Mouse (Mus musculus) kidney, embryonic 16.5 days (tissue): Measurements from ENCODE around the gene Flot2. TPM values are rescaled to one million over a fixed set of nuclear protein-coding genes. Genes with fewer than 3 reads are reported as not detected.
A peak's percentile ranks its signal among the peaks of the same experiment; 100 is the strongest.

Source experiments
- ATAC-seq: fragments of 200-750 bp; cut with Nextera tagmentation; 2 replicates; pipeline ENCODE4 v1.8.0; 2017; ENCODE audit warnings: moderate TSS enrichment; ENCODE audit not compliant: low FRiP score, low TSS enrichment
- H3K27ac ChIP-seq: fragments of 300-500 bp; sonication (generic); 2 replicates; pipeline ENCODE4 v1.5.1; 2014; ENCODE audit warnings: low read length
- H3K27me3 ChIP-seq: fragments of 300-500 bp; sonication (generic); 2 replicates; pipeline ENCODE4 v1.6.1; 2014; ENCODE audit warnings: low read length, control low read depth, mixed read lengths; ENCODE audit not compliant: insufficient read depth
- H3K36me3 ChIP-seq: fragments of 300-500 bp; sonication (generic); 2 replicates; pipeline ENCODE4 v1.6.1; 2014; ENCODE audit warnings: low read length, control low read depth, mixed read lengths; ENCODE audit not compliant: insufficient read depth
- H3K4me1 ChIP-seq: fragments of 300-500 bp; sonication (generic); 2 replicates; pipeline ENCODE4 v1.6.1; 2014; ENCODE audit warnings: low read length, control low read depth, mixed read lengths; ENCODE audit not compliant: insufficient read depth
- H3K4me2 ChIP-seq: fragments of 300-500 bp; sonication (generic); replicated peaks from 2 replicates; pipeline ENCODE4 v1.6.1; 2014; ENCODE audit warnings: low read depth, low read length
- H3K4me3 ChIP-seq: fragments of 300-500 bp; sonication (generic); 2 replicates; pipeline ENCODE4 v1.5.1; 2014; ENCODE audit warnings: mild to moderate bottlenecking, low read length
- H3K9ac ChIP-seq: fragments of 300-500 bp; sonication (generic); replicated peaks from 2 replicates; pipeline ENCODE4 v1.6.1; 2014; ENCODE audit warnings: low read length
- H3K9me3 ChIP-seq: fragments of 300-500 bp; sonication (generic); 2 replicates; pipeline ENCODE4 v1.6.1; 2016; ENCODE audit warnings: low read length, control low read depth
- WGBS: fragments of 180-500 bp; shearing (Covaris S2); extraction: QIAGEN DNeasy Blood & Tissue Kit; methylation state at CpG from one replicate; pipeline ENCODE4 v1.1.7; 2014; 5-methylcytosine and 5-hydroxymethylcytosine counted together
- polyA plus RNA-seq: library from polyadenylated mRNA; unstranded; fragments of >200 nt; fragmentation: Nextera tagmentation; extraction: Ambion mirVana; gene quantifications from 2 replicates; pipeline ENCODE4 v1.2.1, GENCODE M21; 2015

Flot2 gene
- polyA plus RNA-seq, 1 experiment from 2014 or later: 61.1 TPM

- no peaks in the 10 kb centered on the region for H3K27me3 ChIP-seq
- no peak for ATAC-seq
- 89% methylated on average over 9 of the region's 9 CpGs for WGBS
- peaks cover 53% of the 10 kb centered on the region for H3K36me3 ChIP-seq
- H3K9ac ChIP-seq: no peak overlapping the region
- H3K9me3 ChIP-seq: no peaks in the 10 kb centered on the region
- H3K4me3 ChIP-seq: no peak overlapping the region
- no peak overlapping the region for H3K4me2 ChIP-seq
- H3K27ac ChIP-seq: no peak overlapping the region
- no peaks in the 10 kb centered on the region for H3K4me1 ChIP-seq
Measured at GRCm38 (mm10) chr11:78073577-78074276, 36.0 kb downstream of the Flot2 start.

- Histone ChIP-seq H3K9ac (no peak overlapping the region), H3K9me3 (no peaks in the 10 kb centered on the region), H3K4me1 (peaks cover under 1% of the 10 kb centered on the region), H3K4me3 (no peak overlapping the region), H3K36me3 (peaks cover 53% of the 10 kb centered on the region), H3K27me3 (no peaks in the 10 kb centered on the region), H3K4me2 (no peak overlapping the region), H3K27ac (no peak overlapping the region)
- 87% methylated on average over 2 of the region's 2 CpGs for WGBS
- no peak for ATAC-seq
Measured at GRCm38 (mm10) chr11:78074277-78074652, 36.5 kb downstream of the Flot2 start.

- ATAC-seq: no peak
- peaks cover 53% of the 10 kb centered on the region for H3K36me3 ChIP-seq
- no peak overlapping the region for H3K27ac ChIP-seq
- H3K27me3 ChIP-seq: no peaks in the 10 kb centered on the region
- H3K4me1 ChIP-seq: peaks cover 4% of the 10 kb centered on the region
- 93% methylated on average over 4 of the region's 4 CpGs for WGBS
- H3K9me3 ChIP-seq: no peaks in the 10 kb centered on the region
- no peak overlapping the region for H3K9ac ChIP-seq
- no peak overlapping the region for H3K4me2 ChIP-seq
- H3K4me3 ChIP-seq: no peak overlapping the region
Measured at GRCm38 (mm10) chr11:78074666-78075065, 36.9 kb downstream of the Flot2 start.

- peak within 1 kb of the TSS; percentile 75 for H3K4me2 ChIP-seq
- no peaks in the 10 kb centered on the region for H3K27me3 ChIP-seq
- H3K9me3 ChIP-seq: no peaks in the 10 kb centered on the region
- H3K9ac ChIP-seq: peak within 1 kb of the TSS; percentile 76
- peak within 1 kb of the TSS; percentile 70 for H3K27ac ChIP-seq
- 1% methylated on average over 42 of the region's 42 CpGs for WGBS
- ATAC-seq: peak; percentile 92
- peaks cover 21% of the 10 kb centered on the region for H3K36me3 ChIP-seq
- H3K4me3 ChIP-seq: peak within 1 kb of the TSS; percentile 69
- H3K4me1 ChIP-seq: peaks cover 10% of the 10 kb centered on the region
Measured at GRCm38 (mm10) chr11:78079961-78080921, 42.5 kb downstream of the Flot2 start, which contains the start of gene Eral1. Gene Eral1 (minus strand): TSS chr11:78080383.

- peaks cover 10% of the 10 kb centered on the region for H3K4me1 ChIP-seq
- H3K27me3 ChIP-seq: no peaks in the 10 kb centered on the region
- no peak overlapping the region for H3K4me2 ChIP-seq
- no peak for ATAC-seq
- WGBS: 45% methylated on average over 1 of the region's 1 CpGs
- no peak overlapping the region for H3K9ac ChIP-seq
- no peaks in the 10 kb centered on the region for H3K9me3 ChIP-seq
- no peak overlapping the region for H3K27ac ChIP-seq
- no peak overlapping the region for H3K4me3 ChIP-seq
- H3K36me3 ChIP-seq: no peaks in the 10 kb centered on the region
Measured at GRCm38 (mm10) chr11:78083595-78083994, 45.9 kb downstream of the Flot2 start.

- Histone ChIP-seq H3K4me2 (no peak overlapping the region), H3K27me3 (no peaks in the 10 kb centered on the region), H3K4me1 (no peaks in the 10 kb centered on the region), H3K9me3 (no peaks in the 10 kb centered on the region), H3K36me3 (no peaks in the 10 kb centered on the region), H3K9ac (no peak overlapping the region), H3K4me3 (no peak overlapping the region), H3K27ac (no peak overlapping the region)
- ATAC-seq: no peak
- 73% methylated on average over 4 of the region's 4 CpGs for WGBS
Measured at GRCm38 (mm10) chr11:78086925-78087479, 49.3 kb downstream of the Flot2 start.

GRCm38 (mm10) chr11:78087756-78088281 lies 50.1 kb downstream of the Flot2 start:
- 77% methylated on average over 5 of the region's 5 CpGs for WGBS
- no peak for ATAC-seq
- no peaks in the 10 kb centered on the region for H3K36me3 ChIP-seq
- H3K4me1 ChIP-seq: no peaks in the 10 kb centered on the region
- H3K9me3 ChIP-seq: no peaks in the 10 kb centered on the region
- H3K9ac ChIP-seq: no peak overlapping the region
- H3K4me3 ChIP-seq: no peak overlapping the region
- H3K27me3 ChIP-seq: no peaks in the 10 kb centered on the region
- no peak overlapping the region for H3K27ac ChIP-seq
- H3K4me2 ChIP-seq: no peak overlapping the region

GRCm38 (mm10) chr11:78094137-78094503 lies 56.4 kb downstream of the Flot2 start:
- peak overlapping the region; percentile 55; the same call in 1 of the 2 replicates for H3K27ac ChIP-seq

GRCm38 (mm10) chr11:78094504-78095143 lies 56.9 kb downstream of the Flot2 start, which contains the start of gene Fam222b:
Gene Fam222b (plus strand): TSS chr11:78094660.
- WGBS: under 1% methylated on average over 38 of the region's 38 CpGs
- Histone ChIP-seq H3K9ac (peak within 1 kb of the TSS; percentile 82), H3K4me1 (peaks cover 21% of the 10 kb centered on the region), H3K36me3 (no peaks in the 10 kb centered on the region), H3K27ac (peak within 1 kb of the TSS; percentile 61), H3K4me3 (peak within 1 kb of the TSS; percentile 68), H3K9me3 (no peaks in the 10 kb centered on the region), H3K27me3 (no peaks in the 10 kb centered on the region), H3K4me2 (peak within 1 kb of the TSS; percentile 72)
- ATAC-seq: peak; percentile 98

More at GRCm38 (mm10) chr11:78094137-78094503, 56.4 kb downstream of the Flot2 start:
- Histone ChIP-seq H3K9me3 (no peaks in the 10 kb centered on the region), H3K27me3 (no peaks in the 10 kb centered on the region), H3K36me3 (no peaks in the 10 kb centered on the region), H3K4me2 (peak overlapping the region; percentile 72), H3K9ac (peak overlapping the region; percentile 82), H3K4me3 (peak overlapping the region; percentile 68), H3K4me1 (peaks cover 21% of the 10 kb centered on the region)
- WGBS: 54% methylated on average over 11 of the region's 11 CpGs
- ATAC-seq: no peak
